Mouse (Mus musculus): ENCODE measurements at regions not wholly inside any gene's neighbourhood (a gene's known extent, or its start where the extent isn't known, plus 50 kb on each side); places are given as distances from the start of the nearest gene placed in this dataset.

GRCm38 (mm10) chr10:16545445-16545844, 1177.6 kb upstream of the Cited2 start:
- DNase-seq (ENCODE audit: low read depth in 3 of 3, low spot score in 3 of 3) (no peak), ATAC-seq (ENCODE audit: insufficient read depth) (no peak)
- Histone ChIP-seq H3K27ac (no peak overlapping the region), H3K9me3 (ENCODE audit: control insufficient read depth, low read length) (no peaks in the 10 kb centered on the region), H3K4me2 (ENCODE audit: low read depth) (no peak overlapping the region), H3K4me1 (replicated peaks; ENCODE audit: control insufficient read depth in 2 of 2, insufficient read depth in 2 of 2, low read length in 1 of 2) (no peaks in the 10 kb centered on the region), H3K9ac (replicated peaks) (no peak overlapping the region), H3K4me3 (ENCODE audit: insufficient read depth in 1 of 2, low read depth in 2 of 2, low read length in 2 of 2) (no peak overlapping the region), H3K36me3 (replicated peaks; ENCODE audit: control insufficient read depth, insufficient read depth, low read depth) (no peaks in the 10 kb centered on the region), H3K27me3 (ENCODE audit: control insufficient read depth, insufficient read depth, low read length) (no peaks in the 10 kb centered on the region)
- 37% methylated on average over 1 of the region's 1 CpGs for WGBS (ENCODE audit: insufficient replicate concordance)
- TF ChIP-seq CTCF (IDR thresholded peaks at IDR 0.05; ENCODE audit: low read depth) (no peak), EP300 (IDR thresholded peaks at IDR 0.05; ENCODE audit: low read depth) (no peak)

GRCm38 (mm10) chr10:16552861-16553635, 1170.0 kb upstream of the Cited2 start:
- Histone ChIP-seq H3K27ac (no peak overlapping the region), H3K4me2 (ENCODE audit: low read depth) (no peak overlapping the region), H3K36me3 (replicated peaks; ENCODE audit: control insufficient read depth, insufficient read depth, low read depth) (no peaks in the 10 kb centered on the region), H3K4me3 (ENCODE audit: insufficient read depth in 1 of 2, low read depth in 2 of 2, low read length in 2 of 2) (no peak overlapping the region), H3K4me1 (replicated peaks; ENCODE audit: control insufficient read depth in 2 of 2, insufficient read depth in 2 of 2, low read length in 1 of 2) (no peaks in the 10 kb centered on the region), H3K9me3 (ENCODE audit: control insufficient read depth, low read length) (no peaks in the 10 kb centered on the region), H3K9ac (replicated peaks) (no peak overlapping the region), H3K27me3 (ENCODE audit: control insufficient read depth, insufficient read depth, low read length) (no peaks in the 10 kb centered on the region)
- no peak for DNase-seq (ENCODE audit: low read depth in 3 of 3, low spot score in 3 of 3)
- ATAC-seq (ENCODE audit: insufficient read depth) = no peak
- no peak for TF ChIP-seq CTCF (IDR thresholded peaks at IDR 0.05; ENCODE audit: low read depth)
- TF ChIP-seq EP300 (IDR thresholded peaks at IDR 0.05; ENCODE audit: low read depth) = no peak
- WGBS (ENCODE audit: insufficient replicate concordance) = 45% methylated on average over 3 of the region's 3 CpGs

GRCm38 (mm10) chr10:16574568-16574967, 1148.5 kb upstream of the Cited2 start:
- Histone ChIP-seq H3K27me3 (ENCODE audit: control insufficient read depth, insufficient read depth, low read length) (no peaks in the 10 kb centered on the region), H3K36me3 (replicated peaks; ENCODE audit: control insufficient read depth, insufficient read depth, low read depth) (no peaks in the 10 kb centered on the region), H3K9me3 (ENCODE audit: control insufficient read depth, low read length) (no peaks in the 10 kb centered on the region), H3K27ac (no peak overlapping the region), H3K4me1 (replicated peaks; ENCODE audit: control insufficient read depth in 2 of 2, insufficient read depth in 2 of 2, low read length in 1 of 2) (no peaks in the 10 kb centered on the region), H3K9ac (replicated peaks) (no peak overlapping the region), H3K4me3 (ENCODE audit: insufficient read depth in 1 of 2, low read depth in 2 of 2, low read length in 2 of 2) (no peak overlapping the region), H3K4me2 (ENCODE audit: low read depth) (no peak overlapping the region)
- WGBS (ENCODE audit: insufficient replicate concordance) = 26% methylated on average over 1 of the region's 1 CpGs
- DNase-seq (ENCODE audit: low read depth in 3 of 3, low spot score in 3 of 3) = no peak
- no peak for TF ChIP-seq EP300 (IDR thresholded peaks at IDR 0.05; ENCODE audit: low read depth)
- TF ChIP-seq CTCF (IDR thresholded peaks at IDR 0.05; ENCODE audit: low read depth) = no peak
- ATAC-seq (ENCODE audit: insufficient read depth) = no peak

- TF ChIP-seq EP300 (IDR thresholded peaks at IDR 0.05; ENCODE audit: low read depth) (no peak), CTCF (IDR thresholded peaks at IDR 0.05; ENCODE audit: low read depth) (no peak)
- H3K4me1 ChIP-seq (replicated peaks; ENCODE audit: control insufficient read depth in 2 of 2, insufficient read depth in 2 of 2, low read length in 1 of 2) = no peaks in the 10 kb centered on the region
- ATAC-seq (ENCODE audit: insufficient read depth) (no peak), DNase-seq (ENCODE audit: low read depth in 3 of 3, low spot score in 3 of 3) (no peak)
- no peak overlapping the region for H3K4me2 ChIP-seq (ENCODE audit: low read depth)
- whole genome bisulfite sequencing (ENCODE audit: insufficient replicate concordance) = 60% methylated on average over 4 of the region's 4 CpGs
- no peaks in the 10 kb centered on the region for H3K36me3 ChIP-seq (replicated peaks; ENCODE audit: control insufficient read depth, insufficient read depth, low read depth)
- no peak overlapping the region for H3K4me3 ChIP-seq (ENCODE audit: insufficient read depth in 1 of 2, low read depth in 2 of 2, low read length in 2 of 2)
- H3K27me3 ChIP-seq (ENCODE audit: control insufficient read depth, insufficient read depth, low read length) = no peaks in the 10 kb centered on the region
- no peaks in the 10 kb centered on the region for H3K9me3 ChIP-seq (ENCODE audit: control insufficient read depth, low read length)
- H3K27ac ChIP-seq = no peak overlapping the region
- H3K9ac ChIP-seq (replicated peaks) = no peak overlapping the region
Observed at GRCm38 (mm10) chr10:16578554-16579078, 1144.4 kb upstream of the Cited2 start.

GRCm38 (mm10) chr10:16580200-16580599, 1142.8 kb upstream of the Cited2 start:
- Histone ChIP-seq H3K9me3 (ENCODE audit: control insufficient read depth, low read length) (no peaks in the 10 kb centered on the region), H3K27ac (no peak overlapping the region), H3K4me2 (ENCODE audit: low read depth) (no peak overlapping the region), H3K4me3 (ENCODE audit: insufficient read depth in 1 of 2, low read depth in 2 of 2, low read length in 2 of 2) (no peak overlapping the region), H3K4me1 (replicated peaks; ENCODE audit: control insufficient read depth in 2 of 2, insufficient read depth in 2 of 2, low read length in 1 of 2) (no peaks in the 10 kb centered on the region), H3K27me3 (ENCODE audit: control insufficient read depth, insufficient read depth, low read length) (no peaks in the 10 kb centered on the region), H3K9ac (replicated peaks) (no peak overlapping the region), H3K36me3 (replicated peaks; ENCODE audit: control insufficient read depth, insufficient read depth, low read depth) (no peaks in the 10 kb centered on the region)
- 64% methylated on average over 3 of the region's 3 CpGs for WGBS (ENCODE audit: insufficient replicate concordance)
- DNase-seq (ENCODE audit: low read depth in 3 of 3, low spot score in 3 of 3) (no peak), ATAC-seq (ENCODE audit: insufficient read depth) (no peak)
- no peak for TF ChIP-seq EP300 (IDR thresholded peaks at IDR 0.05; ENCODE audit: low read depth)

Measured in liver, embryonic 14.5 days (tissue).